Mouse (Mus musculus) adrenal gland, postnatal 10 days (tissue): Measurements from ENCODE around the gene Pdyn. TPM values are rescaled to one million over a fixed set of nuclear protein-coding genes. Genes with fewer than 3 reads are reported as not detected.

Experiments used
- DNase-seq: peaks from one replicate; pipeline ENCODE4 v3.0.0; 2021; ENCODE audit warnings: mixed read lengths
- total RNA-seq, 2 experiments: library from RNA; stranded (reverse); gene quantifications; 2 replicates each; pipeline ENCODE4 v1.2.3; 2021

Pdyn gene
- total RNA-seq, 2 experiments from 2014 or later = 0.33 TPM; not detected in 1

DNA sequence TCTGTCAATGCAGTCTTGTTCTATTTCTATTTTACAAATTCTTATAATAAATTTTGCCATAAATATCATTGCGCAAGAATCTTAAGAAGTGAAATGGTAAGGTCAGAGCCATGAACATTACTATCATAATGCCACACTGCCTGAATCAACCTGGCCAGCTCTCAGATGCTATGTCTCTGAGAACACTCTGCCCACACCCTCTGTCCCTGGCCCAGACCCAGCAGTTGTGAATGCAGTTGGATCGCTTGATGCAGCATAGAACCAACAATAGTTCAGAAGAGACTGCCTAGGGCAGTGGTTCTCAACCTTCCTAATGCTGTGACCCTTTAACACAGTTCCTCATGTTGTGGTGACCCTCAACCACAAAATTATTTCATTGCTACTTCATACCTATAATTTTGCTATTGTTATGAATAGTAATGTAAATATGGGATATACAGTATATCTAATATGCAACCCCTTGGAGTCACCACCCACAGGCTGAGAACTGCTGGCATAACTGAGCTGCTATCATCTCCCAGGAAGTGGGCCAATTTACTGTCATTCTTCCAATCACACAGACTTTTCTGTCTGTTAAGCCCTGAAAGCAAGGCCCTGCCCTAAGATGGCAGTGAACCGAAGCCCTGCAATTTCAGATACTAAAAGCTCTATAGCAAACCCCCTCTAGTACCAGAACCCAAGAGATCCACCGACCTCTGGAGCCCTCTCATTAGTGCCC lies 45.3 kb downstream of the Pdyn start:
- no peak for DNase-seq

DNA sequence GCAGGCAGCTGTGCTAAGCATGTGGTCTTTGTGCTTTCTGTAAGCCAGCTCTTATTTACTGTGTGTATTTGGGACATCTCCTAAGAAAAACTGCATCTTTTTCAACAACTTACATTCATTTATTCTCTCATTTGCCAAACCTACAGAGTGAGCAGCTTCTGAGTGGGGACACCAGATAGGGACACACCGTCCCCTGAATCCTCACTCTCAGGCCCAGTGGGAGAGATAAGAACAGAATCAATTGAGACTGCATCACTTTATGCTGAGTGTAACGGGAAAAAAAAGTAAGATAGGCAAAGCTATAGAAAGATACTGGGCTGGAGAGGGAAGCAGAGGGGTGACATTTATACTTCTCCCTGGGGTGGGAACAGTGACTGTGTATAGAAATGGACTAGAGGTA lies 46.0 kb downstream of the Pdyn start:
- DNase-seq = no peak

DNA sequence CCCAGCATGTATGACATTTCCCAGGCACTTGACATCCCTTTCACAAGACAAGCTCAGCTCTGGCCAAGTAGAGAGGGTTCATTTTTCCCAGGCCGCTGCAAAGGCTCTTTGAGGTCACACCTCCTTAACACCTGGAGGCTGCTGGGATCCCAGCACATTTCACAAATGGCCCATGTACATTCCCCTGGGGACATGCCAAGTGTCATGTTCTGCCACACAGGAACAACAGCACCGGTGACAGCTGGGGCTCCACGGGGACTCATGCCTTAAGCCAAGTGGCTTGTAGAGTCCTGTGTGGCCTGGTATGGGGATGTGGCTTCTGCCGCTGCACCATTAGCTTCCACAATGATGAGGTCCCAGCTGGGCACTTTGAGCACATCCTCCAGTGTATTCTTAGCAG lies 47.0 kb downstream of the Pdyn start:
- DNase-seq = no peak

Other genes with a start within 250 kb of the Pdyn start
- gene F830045P16Rik, start 163.2 kb downstream of the Pdyn start, total RNA-seq = not detected
- 10 to 100 TPM; 44.6 to 56.1 TPM for gene Sirpa, start 107.0 kb downstream of the Pdyn start, total RNA-seq
- 10 to 100 TPM; 21.0 to 21.5 TPM for gene Stk35, start 100.7 kb upstream of the Pdyn start, total RNA-seq